Mouse (Mus musculus): Measurements from ENCODE around the gene R3hdml. TPM values are rescaled to one million over a fixed set of nuclear protein-coding genes. Genes with fewer than 3 reads are reported as not detected.

The R3hdml gene
- total RNA-seq, 2 experiments from 2014 or later: not detected

- DNase-seq: peak; percentile 96
These were observed 19.7 kb upstream of the R3hdml start, which contains the start of gene Fitm2 for GRCm38 (mm10) chr2:163472466-163472851. Fitm2 (minus strand) TSS chr2:163472629.

- no peak for DNase-seq
These were observed 11.8 kb upstream of the R3hdml start for GRCm38 (mm10) chr2:163480191-163480825.

DNA sequence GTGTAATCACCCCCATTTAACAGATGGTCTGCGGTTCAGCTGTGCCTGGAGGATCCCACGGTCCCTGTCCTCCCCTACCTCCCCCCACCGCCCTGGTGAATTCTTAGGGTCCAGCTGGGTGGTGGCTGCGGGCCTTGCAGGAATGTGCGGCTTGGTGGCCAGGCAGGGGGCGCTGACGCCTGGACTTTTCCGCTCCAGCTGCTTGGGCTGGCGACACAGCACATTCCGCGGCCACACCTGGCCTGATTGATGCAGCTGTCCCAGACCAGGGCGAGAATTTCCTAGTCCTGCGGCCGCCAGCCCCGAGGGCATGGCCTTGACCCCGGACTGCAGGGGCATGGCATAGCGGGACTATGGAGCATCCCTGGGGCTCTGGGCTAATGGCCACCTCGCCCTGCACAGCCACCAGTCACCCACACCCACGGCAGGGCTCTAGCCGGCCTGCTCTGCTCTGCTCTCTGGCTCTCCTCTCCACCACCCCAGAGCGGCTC, 10.5 kb upstream of the R3hdml start:
- DNase-seq: no peak

GRCm38 (mm10) chr2:163487360-163487759, 4.8 kb upstream of the R3hdml start:
- no peak for DNase-seq

DNA sequence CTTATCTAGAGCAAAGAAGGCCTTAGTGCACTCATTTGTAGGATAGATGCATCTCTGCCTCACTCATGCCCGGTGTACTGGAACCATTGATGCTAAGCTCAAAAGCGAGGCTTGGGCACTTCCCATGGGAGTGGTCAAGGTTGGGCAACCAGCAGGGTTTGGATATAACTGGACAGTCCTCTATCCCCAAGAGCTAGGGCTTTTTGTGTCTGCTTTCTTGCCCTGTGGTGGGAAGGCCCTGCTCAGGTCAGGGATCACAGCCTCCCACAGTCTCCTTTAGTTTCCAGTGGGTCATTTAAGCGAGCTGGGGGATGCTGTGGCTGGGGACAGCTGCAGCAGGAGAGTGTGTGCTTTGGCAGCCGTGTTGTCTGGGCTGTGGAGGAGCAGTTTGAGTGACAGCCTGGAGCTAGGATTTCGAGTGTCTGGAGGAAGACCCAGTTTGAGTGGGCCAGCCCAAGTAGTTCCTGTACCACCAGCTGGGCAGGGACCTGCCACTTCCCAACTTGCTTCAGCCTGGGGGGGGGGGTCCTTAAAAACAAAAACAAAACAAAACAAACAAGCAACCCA, 2.3 kb upstream of the R3hdml start:
- DNase-seq: no peak

- DNase-seq: no peak
These were observed 1.5 kb upstream of the R3hdml start for GRCm38 (mm10) chr2:163490656-163491055.

- no peak for DNase-seq
These were observed 767 bp upstream of the R3hdml start for GRCm38 (mm10) chr2:163491351-163491750.

- no peak for DNase-seq
These were observed 913 bp downstream of the R3hdml start for GRCm38 (mm10) chr2:163493031-163493430.

GRCm38 (mm10) chr2:163493976-163494375, 1.9 kb downstream of the R3hdml start:
- no peak for DNase-seq

DNA sequence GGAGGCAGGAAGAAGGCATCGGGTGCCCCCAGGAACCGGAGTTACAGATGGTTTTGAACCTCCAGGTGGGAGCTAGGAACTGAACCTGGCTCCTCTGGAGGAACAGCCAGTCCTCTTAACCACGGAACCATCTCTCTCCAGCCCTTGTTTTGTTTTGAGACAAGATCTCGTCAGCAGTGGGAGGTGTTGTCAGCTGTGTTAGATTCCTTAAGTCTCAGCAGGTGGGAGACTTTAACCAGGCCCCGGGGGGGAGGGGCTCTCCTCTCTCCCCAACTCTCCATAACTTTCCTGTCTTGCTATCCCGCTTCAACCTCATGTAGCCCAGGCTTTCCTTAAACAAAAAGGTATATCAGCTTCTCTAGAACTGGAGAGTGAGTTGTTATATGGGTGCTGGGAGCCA, 2.3 kb downstream of the R3hdml start:
- no peak for DNase-seq

DNA sequence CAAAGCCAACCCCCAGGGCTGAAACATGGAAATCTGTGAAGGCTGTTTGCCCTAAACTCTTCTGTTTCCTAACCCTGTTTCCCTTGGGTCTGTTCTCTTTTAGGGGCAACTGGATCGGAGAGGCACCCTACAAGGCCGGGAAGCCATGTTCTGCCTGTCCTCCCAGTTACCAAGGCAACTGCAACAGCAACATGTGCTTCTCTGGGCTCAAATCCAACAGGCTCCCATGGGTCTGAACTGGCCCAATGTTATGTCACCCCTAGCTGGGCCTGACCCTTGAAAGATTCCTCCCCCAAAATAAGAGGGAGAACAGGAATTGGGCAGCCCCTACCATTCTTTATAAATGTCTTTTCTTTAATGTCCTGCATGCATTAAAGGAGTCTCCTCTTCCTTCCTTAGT, 10.1 kb downstream of the R3hdml start:
- DNase-seq: peak; percentile 53

- DNase-seq: no peak
These were observed 11.1 kb downstream of the R3hdml start for GRCm38 (mm10) chr2:163503191-163503590.

GRCm38 (mm10) chr2:163506300-163507004, 14.3 kb downstream of the R3hdml start, which contains the start of gene Hnf4a:
Hnf4a (plus strand) TSS chr2:163506808.
- DNase-seq: no peak

DNA sequence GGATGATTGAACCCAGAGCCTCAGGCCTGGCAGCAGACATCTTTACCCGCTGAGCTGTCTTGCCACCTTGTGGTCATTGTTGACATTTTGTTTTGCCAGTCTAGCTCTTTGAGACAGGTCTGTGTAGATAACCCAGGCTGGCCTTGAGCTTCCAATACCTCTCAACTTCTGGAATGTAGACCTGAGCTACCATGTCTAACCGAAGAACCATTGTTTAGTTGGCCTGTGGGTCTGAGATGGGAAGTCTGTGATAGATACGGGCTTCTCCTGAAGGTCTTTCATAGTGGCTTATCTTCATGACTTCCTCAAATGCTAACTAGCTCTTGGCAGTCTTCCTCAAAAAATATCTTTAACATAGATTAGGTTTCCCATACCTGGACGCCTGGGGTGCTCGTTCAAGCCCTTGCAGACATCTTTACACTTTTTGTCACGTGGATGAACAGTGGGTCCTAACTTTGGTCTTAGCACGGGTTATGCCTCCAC, 33.7 kb downstream of the R3hdml start:
- DNase-seq: no peak

DNA sequence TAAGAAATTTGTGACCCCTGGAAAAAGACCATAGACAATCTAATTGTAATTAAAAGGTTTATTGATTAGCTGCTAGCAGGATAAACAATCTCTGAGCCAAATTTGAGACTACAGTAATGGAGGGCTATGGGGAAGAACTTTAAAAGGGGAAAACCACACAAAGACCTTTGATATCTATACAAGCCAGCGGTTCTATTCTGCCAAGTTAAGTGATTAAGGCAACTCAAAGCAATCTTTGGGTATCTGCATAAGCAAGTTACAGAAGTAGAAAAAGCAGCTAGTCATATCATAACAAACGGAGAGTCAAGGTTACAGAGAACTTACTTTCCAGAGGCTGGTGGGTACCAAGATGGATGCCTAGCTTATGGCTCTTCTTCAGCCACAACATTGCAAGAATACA, 35.4 kb downstream of the R3hdml start:
- no peak for DNase-seq

GRCm38 (mm10) chr2:163530418-163530817, 38.3 kb downstream of the R3hdml start:
- no peak for DNase-seq

- peak; percentile 89 for DNase-seq
These were observed 39.8 kb downstream of the R3hdml start for GRCm38 (mm10) chr2:163531917-163532316.

- no peak for DNase-seq
These were observed 41.1 kb downstream of the R3hdml start for GRCm38 (mm10) chr2:163533226-163533625.

DNA sequence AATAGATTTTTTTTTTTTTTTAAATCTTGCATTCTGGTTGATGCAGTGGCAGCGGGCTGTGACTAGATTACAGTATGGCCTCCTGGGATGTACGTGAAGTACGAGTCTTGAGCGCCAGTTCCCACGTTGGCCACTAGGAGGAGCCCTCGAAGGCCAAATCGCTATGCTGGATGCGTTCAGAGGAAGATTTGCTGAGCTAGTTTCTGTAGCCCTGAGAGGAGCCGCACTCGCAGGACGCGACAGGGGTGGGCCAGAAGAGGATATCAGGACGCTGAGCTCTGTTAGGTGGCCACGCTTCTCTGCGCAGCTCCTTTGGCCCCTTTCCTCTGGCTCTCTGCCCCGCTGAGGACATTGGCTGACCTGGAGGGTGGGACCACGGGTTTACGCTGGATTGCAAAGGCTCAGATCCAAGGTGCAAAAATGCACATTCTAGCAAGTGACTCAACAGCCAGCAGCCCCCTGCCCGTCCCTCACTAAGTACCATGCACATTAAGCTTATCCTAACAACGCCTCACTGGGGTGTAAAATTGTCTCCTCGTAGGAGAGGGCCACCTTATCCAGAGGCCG, 42.9 kb downstream of the R3hdml start:
- peak; percentile 93 for DNase-seq

- no peak for DNase-seq
These were observed 45.3 kb downstream of the R3hdml start for GRCm38 (mm10) chr2:163537443-163537842.

DNA sequence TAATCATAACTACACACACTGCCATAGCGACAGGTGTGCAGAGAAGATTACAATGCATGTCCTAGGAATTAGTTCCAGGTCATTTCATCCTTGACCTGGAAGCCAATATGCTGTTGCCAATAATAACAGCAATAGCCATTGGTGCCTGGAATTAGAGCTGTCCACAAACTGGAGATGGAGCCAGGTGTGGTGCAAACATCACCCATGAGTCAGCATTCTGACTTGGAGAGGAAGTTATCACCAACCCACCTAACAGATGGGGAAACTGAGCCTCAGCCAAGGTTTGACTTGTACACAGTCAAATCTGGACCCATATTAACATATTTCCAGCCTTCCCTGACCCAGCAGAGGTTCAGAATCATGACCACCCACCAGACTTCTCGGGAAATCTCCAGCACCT, 46.3 kb downstream of the R3hdml start:
- no peak for DNase-seq

DNA sequence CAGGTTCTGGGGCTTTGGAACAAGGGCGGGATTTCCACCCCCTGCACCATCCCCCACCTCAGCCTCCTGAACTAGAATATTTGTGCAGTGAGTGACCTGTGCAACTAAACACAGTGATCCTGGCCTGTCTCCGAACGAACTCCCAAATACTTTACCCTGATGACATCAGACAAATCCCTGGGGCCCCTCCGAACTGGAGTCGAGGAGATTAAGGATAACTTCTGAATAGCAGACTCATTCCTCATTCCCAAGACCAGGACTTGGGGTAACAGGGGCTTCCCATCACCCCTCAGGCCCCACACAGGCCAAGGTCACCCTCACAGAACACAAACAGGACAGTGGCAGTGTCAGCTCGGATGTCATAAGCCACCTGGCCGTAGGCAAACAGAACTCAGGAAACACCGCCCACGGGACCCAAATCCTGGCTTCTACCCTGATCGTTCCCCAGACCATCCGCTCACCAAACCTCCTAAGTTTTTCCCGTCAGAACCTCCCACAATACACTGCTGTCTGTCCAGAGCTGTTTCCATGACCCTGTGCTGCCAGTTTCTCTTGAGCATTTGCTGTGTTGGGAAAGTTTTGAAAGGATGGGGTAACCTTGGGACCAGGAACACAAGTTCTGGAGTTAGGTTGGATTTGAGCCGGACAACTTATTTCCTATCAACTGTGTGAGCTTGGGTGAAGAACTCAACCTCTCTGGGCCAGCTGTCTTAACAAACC, 47.4 kb downstream of the R3hdml start:
- peak; percentile 14 for DNase-seq

Measured in heart, postnatal 4 days (tissue).